Mouse (Mus musculus): ENCODE results near the gene Tmem107.
"Not testable (repeated sequence)": the region's sequence is repeated elsewhere in the genome, so short reads cannot be mapped to it uniquely, and the experiment has no call there.

The Tmem107 gene

DNA sequence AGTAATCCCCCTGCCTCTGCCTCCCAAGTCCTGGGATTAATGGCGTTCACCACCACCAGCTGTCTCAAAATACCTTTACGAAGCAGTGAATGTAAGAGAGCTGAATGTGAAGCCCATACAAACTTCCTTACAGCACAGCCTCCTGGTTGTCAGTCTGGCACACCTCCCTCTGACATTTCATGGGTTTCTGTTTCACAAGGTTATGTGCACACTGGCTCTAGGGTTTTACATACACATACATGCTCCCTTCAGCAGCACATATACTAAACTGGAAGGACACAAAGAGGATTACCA lies 4.1 kb downstream of the Tmem107 start:
- no peak for DNase-seq (ENCODE audit: low spot score)

DNA sequence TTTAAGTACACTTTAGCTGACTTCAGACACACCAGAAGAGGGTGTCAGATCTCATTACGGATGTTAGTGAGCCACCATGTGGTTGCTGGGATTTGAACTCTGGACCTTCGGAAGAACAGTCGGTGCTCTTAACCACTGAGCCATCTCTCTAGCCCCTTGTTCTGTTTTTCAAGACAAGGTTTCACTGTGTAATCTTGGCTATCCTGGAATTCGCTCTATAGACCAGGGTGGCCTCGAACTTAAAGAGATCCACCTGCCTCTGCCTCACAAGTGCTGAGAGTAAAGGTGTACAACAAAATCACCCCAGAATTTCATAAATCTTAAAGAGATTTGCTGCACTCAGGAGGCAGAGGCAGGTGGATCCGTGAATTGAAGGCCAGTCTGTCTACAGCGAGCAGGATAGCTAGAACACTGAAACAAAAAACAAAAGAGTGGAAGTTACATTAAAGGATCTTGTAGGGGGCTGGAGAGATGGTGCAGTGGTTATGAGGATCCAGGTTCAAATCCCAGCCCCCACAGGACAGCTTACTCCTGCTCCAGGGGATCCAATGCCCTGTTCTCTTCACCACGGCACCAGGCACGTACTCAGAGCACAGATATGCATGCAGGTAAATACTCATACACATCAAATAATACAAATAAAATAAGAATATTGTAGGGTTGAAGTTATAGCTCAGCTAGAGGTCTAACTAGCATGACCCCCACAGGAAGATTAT lies 5.3 kb downstream of the Tmem107 start:
- no peak for DNase-seq (ENCODE audit: low spot score)

DNA sequence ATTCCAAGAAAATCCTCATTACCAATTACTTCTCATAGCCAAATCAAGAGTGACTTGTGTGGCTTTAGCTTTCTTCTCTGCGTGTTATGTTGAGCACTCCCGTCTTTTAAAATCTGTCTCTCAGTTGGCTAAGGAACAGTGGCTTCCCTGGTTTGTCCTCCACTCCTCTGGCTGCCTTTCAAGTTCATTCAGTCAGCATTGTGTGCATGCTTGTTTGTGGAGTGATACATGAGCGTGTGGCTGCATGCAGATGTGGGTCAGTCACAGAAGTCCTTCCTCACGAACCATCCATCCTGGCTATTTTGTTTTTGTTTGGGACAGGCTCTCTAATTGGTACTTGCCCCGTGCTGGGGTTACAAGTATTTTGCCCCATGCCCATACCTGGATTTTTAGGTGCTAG lies 6.0 kb downstream of the Tmem107 start:
- no peak for DNase-seq (ENCODE audit: low spot score)

DNA sequence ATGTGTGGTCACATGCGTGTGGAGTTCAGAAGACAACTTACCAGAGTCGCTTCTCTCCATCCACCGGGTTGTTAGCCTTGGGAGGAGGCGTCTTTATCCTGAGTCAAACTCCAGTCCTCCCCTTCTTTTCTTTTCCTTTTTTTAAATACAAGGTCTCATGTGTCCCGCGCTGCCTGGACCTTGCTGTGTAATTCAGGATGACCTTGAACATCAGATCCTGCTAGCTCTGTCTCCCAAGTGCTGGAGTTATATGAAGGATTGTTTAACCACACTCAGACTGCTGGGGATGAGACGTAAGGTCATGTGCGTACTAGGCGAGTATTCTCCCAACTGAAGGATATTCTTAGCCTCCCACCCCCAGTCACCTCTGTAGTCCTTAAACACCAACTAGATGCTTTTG lies 6.7 kb downstream of the Tmem107 start:
- DNase-seq (ENCODE audit: low spot score), result no peak

DNA sequence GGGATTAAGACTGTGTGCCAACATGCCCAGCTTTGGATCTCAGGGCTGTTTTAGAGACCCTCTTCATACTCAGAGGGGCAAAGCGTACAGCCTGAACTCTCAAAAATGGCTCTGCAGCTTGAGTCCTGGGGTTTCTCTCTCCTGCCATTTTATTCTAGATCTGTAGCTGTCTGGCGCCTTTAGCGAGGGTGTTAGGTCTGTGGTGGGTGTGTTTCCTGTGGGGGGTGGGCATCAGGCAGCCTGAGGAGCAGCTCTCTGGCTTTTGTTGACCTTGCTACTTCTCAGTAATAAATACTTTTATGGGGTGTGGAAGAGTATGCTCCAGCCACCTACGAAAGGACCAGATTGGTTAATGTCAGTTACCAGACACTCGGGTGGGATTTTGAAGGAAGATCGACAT lies 7.4 kb downstream of the Tmem107 start:
- DNase-seq (ENCODE audit: low spot score), result no peak

DNA sequence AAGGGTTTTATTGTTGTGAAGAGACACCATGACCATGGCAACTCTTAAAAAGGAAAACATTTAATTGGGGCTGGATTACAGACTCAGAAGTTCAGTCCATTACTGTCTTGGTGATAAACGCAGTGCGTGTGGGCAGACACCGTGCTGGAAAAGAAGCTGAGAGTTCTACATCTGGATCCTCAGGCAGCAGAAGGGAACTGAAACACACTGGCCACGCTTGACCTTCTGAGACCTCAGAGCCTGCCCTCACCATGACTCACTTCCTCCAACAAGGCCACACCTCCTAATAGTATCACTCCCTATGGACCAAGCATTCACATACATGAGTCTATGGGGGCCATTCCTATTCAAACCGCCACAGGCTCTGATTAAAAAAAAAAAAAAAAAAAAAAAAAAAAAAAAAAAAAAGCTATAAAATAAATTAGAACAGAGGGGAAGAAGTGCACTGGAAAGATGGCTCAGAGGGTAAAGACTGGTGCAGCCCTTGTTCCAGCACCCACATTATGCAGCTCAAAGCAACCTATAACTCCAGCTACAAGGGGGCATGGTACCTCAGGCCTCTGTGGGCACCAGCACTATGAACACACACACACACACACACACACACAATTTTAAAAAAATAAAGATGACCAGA lies 8.3 kb downstream of the Tmem107 start:
- DNase-seq (ENCODE audit: low spot score), result no peak

DNA sequence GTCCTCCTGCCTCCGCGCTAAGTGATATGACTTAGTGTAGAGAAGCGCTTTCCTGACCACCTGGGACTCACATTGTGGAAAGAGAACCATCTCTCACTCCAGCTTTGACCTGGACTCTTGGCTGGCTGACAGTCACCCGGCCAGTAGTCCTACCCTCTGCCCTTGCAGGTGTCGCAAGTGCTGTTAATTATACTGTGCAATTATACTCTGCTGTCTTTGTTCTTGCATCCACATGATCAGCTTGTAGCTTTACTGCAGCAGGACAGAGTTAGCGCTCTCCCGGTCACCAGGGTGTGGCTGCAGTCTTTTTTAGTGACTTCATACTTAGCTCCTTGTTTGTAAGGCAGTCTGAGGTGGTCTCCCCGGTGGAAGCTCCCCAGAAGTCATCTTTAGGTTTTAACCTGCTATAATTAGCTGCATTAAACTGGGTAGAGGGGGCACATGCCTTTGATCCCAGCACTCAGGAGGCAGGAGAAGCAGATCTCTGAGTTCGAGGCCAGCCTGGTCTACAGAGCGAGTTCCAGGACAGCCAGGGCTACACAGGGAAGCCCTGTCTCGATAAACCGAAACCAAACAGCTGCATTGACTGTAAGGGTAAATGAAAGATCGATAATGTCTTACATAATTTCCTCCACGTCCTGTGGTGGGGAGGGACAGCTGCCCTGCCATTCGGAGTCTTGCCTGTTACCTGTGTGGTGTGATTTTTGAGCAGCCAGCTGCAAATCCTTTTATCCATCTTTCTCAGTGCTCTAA lies 9.7 kb downstream of the Tmem107 start:
- DNase-seq (ENCODE audit: low spot score), result no peak

DNA sequence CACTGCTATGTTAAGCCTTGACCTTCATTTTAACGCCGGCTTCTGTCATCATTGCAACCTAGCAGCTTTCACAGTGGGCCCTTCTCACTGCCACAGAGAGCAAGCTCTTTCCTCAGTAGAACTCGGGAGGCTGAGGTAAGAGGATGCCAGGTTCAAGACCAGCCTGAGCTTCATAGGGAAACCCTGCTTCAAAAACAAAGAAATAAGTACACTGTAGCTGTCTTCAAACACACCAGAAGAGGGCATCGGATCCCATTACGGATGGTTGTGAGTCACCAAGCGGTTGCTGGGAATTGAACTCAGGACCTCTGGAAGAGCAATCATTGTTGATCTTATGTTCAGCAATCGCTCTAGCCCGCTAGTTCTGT lies 10.2 kb downstream of the Tmem107 start:
- DNase-seq (ENCODE audit: low spot score), result no peak

DNA sequence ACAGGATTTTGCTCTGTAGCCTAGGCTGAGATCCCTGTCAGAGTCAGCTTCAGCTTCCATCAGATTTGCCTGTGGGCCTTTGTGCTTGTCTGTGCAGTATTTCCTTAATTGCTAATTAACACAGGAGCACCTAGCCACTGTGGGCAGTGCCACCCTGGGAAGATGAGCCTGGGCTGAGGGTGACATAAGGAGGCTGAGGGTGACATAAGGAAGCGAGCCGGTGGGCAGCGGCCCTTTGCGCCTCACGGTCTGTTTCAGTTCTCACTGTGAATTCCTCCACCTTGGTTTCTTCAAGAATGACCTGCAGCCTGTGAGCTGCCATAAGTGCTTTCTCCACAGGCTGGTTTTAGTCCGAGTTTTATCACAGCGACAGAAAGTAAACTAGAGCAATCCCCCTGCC lies 11.0 kb downstream of the Tmem107 start:
- DNase-seq (ENCODE audit: low spot score), result no peak

DNA sequence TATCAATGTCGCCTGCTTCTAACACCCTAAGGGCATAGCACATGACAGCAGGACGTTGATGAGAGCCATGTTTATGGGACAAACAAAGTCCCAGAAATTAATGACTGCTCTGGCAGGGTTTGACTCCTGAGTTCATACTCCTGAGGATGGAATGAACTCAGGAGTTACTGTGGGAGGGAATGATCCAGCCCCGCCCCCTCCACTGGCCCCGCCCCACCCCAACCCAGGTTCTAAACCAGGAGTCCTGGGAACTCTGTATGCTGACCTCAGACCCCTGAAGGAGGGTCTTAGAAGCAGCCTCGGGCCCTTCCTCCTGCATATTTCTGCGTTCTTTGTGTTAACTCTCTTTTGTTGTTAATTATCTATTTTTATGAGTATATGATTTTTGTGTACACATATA lies 15.0 kb downstream of the Tmem107 start:
- DNase-seq (ENCODE audit: low spot score), result no peak

DNA sequence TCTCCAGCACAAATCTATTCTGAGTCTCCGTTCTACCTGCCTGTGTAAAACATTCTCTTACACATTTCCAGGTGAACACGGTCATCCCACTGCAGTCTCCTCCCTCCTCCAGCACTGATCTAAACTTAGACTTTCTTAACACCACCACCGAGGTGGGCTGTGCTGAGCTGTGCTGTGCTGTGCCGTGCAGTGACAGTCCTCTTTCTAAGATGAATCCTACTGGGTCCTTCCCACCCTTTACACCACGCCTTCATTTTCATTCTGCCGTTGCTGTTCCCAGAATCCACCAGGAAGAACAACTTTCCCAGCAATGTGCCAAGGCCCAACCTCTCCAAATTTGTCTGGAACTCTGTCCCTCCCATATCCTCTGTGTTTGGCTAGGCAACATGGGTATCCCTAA lies 15.8 kb downstream of the Tmem107 start:
- no peak for DNase-seq (ENCODE audit: low spot score)

DNA sequence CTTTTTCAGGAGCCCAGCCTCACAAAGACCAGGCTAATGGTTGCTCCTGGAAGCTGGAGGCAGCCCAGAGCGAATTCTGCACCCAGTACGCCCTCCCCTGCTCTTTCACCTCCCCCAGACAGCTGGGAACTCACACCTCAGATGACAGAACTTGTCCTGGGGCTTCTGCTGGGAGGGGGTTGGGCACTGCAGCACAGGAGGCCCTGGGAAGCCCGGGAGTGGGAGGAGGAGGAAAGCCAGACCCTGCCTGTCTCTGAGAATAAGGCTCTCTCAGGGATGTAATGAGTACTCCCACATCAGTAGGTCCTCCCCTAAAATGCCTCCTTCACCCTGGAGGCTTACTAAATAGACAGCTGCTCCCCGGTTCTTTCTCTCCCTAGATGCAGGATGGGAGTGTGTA lies 16.5 kb downstream of the Tmem107 start:
- DNase-seq (ENCODE audit: low spot score), result no peak

DNA sequence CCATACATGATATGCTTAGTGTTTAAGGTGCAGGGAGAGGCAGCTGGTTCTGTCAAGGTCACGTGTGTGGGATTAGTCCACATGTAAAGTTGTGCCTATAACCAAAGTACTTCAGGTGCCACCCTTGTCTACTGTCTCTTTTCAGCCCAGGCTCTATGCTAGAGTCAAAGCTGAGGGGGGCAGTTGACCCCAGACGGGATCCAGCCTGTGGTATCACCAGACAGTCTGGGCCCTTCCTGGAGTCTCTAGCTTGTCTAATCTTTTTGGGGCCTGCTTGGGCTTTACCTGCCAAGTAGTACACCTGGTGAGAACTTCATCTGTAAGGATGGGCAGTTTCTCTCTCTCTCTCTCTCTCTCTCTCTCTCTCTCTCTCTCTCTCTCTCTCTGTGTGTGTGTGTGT lies 17.0 kb downstream of the Tmem107 start:
- no peak for DNase-seq (ENCODE audit: low spot score)

DNA sequence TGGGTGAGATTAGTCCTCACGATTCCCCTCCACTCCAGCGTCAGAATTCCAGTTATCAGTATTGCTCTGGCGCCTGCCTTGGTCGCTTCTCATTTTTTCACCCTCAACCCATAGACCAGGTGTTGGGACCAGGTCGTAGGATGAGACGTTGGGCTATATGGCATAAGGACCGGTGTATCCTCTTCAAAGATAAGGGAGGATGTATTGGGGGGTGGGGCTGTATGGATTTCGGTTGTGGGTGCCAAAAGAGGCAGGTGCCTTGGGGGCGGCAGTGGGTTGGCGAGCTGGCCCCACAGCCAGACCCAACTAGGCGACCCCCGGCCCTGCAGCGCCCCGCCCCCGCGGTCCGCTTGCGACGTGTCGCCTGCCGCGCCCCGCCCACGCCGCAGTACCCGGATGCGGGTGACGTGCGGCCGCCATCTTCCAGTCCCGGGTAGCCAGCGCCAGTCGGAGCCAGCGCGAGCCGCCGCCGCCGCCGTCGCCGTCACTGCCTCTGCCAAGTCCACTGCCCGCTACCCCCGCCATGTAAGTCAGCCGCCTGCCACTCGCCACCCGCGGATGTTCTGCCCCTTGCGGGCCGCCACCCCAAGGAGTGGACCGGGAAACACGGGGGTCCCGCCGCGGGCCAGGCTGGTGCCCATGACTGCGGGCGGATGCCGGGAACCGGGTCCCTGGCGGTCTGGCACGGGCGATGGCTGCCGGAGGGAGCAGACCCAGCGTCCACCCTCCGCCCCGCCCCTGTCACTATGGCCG lies 17.7 kb downstream of the Tmem107 start, which contains the start of gene Vamp2:
TSS of gene Vamp2 (plus strand) at position 388 of the 753 bp plus-strand sequence.
- DNase-seq (ENCODE audit: low spot score), result peak; percentile 88

DNA sequence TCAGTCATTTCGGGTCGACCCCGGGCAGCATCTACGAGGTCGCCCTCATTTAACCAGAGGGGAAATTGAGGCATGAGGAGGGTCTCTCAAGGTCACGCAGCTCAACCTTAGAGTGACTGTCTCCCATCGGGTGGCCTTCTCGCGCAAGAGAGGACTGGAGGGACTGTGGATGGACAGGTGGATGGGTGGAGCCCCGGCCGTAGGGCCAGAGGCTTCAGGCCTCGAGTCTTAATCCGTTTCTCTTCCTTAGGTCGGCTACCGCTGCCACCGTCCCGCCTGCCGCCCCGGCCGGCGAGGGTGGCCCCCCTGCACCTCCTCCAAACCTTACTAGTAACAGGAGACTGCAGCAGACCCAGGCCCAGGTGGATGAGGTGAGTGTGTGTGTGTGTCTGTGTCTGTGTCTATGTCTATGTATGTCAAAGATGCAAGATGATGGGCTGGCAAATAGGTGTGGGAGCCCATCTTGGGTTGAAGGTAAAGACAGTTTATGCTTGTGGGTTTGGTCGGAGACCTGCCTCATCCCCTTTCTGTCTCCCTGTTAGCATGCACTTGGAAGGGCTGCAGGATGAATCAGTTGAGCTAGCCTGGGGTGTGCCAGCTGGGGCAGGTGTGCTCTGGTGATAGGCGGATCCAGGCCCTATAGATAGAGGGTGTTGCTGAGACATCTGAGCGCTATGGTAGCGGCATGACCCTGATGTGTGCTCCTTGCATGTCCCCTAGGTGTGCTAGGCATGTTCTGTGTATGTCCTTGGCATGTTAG lies 18.4 kb downstream of the Tmem107 start:
- no peak for DNase-seq (ENCODE audit: low spot score)

DNA sequence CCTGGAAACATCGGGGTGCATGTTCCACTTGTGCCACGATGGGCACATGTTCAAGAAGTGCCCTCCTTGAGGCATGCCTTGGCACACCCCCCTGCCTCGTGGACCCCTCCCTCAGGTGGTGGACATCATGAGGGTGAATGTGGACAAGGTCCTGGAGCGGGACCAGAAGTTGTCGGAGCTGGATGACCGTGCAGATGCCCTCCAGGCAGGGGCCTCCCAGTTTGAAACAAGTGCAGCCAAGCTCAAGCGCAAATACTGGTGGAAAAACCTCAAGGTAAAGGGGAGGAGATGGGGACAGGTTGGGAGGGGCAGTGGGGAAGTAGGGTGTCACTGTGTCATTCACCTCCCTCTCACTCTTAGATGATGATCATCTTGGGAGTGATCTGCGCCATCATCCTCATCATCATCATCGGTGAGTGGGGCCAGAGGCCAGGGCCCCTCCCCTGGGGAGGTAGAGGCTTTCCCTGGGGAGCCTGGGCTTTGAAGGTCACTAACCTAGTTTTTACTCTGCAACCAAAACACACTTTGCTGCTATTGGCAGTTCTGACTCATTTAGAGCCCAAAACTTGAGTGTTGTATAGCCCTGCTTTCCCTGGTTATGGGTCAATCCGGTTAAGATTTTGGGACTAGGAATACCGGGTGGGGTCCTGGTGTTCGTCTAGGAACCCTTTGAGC lies 19.1 kb downstream of the Tmem107 start:
- no peak for DNase-seq (ENCODE audit: low spot score)

DNA sequence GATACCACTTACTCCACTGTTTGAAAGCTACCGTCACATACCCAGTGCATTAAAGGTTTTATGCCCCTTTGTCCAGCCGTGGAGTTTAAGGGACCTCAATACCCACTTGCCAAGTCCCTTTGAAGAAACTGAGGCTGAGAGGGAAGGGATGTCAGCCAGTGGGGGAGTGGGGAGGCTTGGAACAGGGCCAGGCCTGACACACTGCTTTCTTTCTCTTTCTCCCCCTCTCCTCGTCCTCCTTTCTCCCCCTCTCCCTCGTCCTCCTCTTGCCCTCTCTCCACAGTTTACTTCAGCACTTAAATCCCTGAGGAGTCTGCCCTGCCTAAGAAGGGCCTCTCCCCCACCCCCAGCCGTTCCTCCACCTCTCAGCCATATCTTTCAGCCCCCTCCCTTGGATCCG lies 19.8 kb downstream of the Tmem107 start:
- no peak for DNase-seq (ENCODE audit: low spot score)

DNA sequence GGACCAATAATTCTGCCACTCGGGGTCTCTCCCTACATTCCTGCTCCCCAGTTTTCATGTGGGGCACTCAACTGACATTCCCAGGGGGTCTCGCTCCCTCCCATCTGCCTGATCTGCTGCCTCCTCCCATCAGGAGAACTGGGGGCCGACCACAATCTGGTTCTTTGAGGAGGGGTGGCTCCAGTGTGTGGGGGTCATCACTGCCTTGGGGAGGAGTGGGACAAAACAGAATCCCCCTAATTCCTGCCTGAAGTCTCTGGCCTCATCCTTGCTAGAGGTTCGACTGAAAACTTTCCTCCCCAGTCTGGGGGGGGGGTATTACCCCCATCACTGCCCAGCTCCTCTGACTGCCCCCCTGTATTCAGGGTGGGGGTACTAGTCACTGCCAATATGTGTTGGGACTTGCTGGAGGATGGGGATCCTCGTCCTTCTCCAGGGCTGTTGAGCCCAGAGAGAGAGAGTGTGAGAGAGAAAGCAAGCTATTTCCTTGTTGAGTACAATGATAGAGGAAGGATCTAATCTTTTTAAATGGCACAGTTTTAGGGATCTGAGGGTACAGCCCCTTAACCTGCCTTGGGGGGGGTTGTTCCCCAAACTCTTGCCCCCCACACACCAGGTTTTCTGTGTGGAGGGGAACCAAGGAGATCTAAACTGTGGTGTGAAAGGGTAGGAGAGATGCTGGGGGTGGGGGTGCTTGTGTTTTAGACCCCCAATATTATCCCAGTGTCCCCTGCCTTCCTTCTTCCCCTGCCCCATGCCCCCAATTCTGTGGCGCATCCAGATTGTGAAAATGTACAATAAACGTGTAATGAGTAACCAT lies 21.2 kb downstream of the Tmem107 start:
- no peak for DNase-seq (ENCODE audit: low spot score)

DNA sequence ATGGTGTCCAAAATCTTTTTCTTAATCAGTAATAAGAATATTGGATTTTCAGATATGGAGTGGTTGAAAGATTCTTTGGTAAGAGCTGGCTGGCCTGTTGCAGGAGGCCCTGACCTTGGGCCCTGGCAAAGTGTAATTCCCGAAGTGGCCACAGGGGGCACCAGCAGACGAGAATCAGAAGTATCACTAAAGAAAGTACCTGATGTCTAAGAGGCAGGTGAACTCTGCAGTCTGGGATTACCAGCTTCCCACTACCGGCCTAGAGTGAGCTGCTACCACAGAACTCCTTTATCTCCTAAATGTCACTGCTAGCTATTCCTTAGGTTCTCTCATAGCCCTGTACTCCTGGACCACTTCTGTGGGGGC lies 21.8 kb downstream of the Tmem107 start:
- DNase-seq (ENCODE audit: low spot score), result no peak

DNA sequence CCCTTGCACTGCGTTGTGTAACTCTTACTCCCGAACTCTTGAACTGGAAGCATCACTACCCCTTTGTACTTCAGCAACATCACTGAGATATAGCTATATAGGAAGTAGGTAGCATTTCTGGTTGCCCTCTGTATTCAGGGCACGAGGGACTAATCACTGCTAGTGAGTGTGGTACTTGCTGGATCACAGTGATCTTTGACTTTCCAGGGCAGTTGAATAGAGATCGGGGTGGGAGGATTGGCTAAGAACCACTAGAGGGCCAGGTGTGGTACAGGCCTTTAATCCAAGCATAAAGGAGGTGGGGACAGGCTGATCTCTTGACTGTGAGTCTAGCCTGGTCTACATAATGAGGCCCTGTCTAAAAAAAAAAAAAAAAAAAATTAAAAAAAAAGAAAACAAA lies 22.3 kb downstream of the Tmem107 start:
- no peak for DNase-seq (ENCODE audit: low spot score)

DNA sequence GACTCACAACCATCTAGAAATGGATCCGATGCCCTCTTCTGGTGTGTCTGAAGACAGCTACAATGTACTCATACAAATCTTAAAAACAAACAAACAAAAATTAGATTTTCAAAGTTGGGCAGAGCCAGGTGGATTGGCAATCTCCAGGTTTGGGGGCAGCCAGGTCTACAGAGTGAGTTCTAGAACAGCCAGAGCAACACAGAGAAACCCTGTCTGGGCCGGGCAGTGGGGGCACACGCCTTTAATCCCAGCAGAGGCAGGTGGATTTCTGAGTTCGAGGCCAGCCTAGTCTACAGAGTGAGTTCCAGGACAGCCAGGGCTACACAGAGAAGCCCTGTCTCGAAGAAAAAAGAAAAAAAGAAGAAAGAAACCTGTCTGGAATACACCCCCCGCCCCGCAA lies 23.2 kb downstream of the Tmem107 start:
- DNase-seq (ENCODE audit: low spot score), result not testable (repeated sequence)

Data from left cerebral cortex, adult 11 months (tissue).